Mouse (Mus musculus): Measurements from ENCODE around the gene Atxn7. TPM values are rescaled to one million over a fixed set of nuclear protein-coding genes. Genes with fewer than 3 reads are reported as not detected.
A peak's percentile ranks its signal among the peaks of the same experiment; 100 is the strongest.
"Not testable (repeated sequence)": the region's sequence is repeated elsewhere in the genome, so short reads cannot be mapped to it uniquely, and the experiment has no call there.

The Atxn7 gene
- polyA plus RNA-seq (2015; fragmentation: Nextera tagmentation; extraction: Ambion mirVana) = 3.2 and 3.3 TPM in 2 replicates

- H3K27ac ChIP-seq (replicated peaks) = peak within 1 kb of the TSS; percentile 86
- no peaks in the 10 kb centered on the region for H3K27me3 ChIP-seq (replicated peaks)
- 2% methylated on average over 46 of the region's 56 CpGs for WGBS
- H3K9me3 ChIP-seq (replicated peaks) = no peaks in the 10 kb centered on the region
- peak within 1 kb of the TSS; percentile 96 for H3K9ac ChIP-seq (replicated peaks)
- H3K36me3 ChIP-seq = no peaks in the 10 kb centered on the region
- H3K4me1 ChIP-seq = peaks cover 23% of the 10 kb centered on the region
- ATAC-seq (ENCODE audit: low FRiP score) = peak; percentile 60
- H3K4me3 ChIP-seq (replicated peaks) = peak within 1 kb of the TSS; percentile 95
- peak within 1 kb of the TSS; percentile 75 for H3K4me2 ChIP-seq
Measured at GRCm38 (mm10) chr14:13961401-13962112, at the start of gene Atxn7, which contains the start of gene Thoc7. Gene Atxn7, plus strand, starts transcription at chr14:13961440. Gene Thoc7, minus strand, starts transcription at chr14:13961852.

DNA sequence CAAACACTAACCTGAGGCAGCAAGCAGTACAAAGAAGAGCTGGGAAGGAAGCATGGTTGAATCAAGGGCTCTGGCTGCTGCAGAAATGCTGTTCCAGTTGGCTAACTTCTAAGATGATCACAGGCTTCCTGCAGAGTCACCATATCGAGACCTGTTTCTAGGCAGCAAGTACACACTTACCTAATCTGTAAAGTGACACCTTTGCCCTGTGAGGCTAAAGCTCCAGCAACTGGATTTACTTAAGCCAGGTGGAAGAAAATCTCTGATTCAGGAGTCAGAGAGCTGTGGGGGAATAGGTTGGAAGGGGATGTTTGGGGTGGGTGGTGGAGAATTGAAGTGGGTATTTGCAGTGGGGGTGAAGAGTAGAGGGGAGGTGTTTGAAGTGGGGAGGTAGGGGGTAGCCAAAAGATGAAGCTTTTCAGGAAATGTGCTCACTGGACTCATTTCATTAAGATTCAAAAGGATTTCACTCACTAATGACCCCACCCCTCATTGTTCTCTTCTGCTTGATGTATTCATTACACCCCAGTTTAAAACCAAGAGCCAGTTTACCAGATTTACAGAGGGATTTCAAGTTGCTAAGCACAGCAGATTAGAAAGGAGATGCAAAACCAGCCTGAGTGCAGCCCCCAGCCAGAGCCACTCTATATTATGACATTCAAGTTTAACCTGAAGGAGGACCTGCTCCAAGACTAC, 46.7 kb upstream of the Atxn7 start, which contains the start of gene Gm281:
Gene Gm281, minus strand, starts transcription at position 92 of the 696 bp plus-strand sequence.
- no peak for ATAC-seq (ENCODE audit: low FRiP score)
- H3K27ac ChIP-seq (replicated peaks) = no peak within 1 kb of the TSS
- H3K36me3 ChIP-seq = no peaks in the 10 kb centered on the region
- no peak within 1 kb of the TSS for H3K9ac ChIP-seq (replicated peaks)
- H3K4me1 ChIP-seq = no peaks in the 10 kb centered on the region
- no peaks in the 10 kb centered on the region for H3K27me3 ChIP-seq (replicated peaks)
- no peaks in the 10 kb centered on the region for H3K9me3 ChIP-seq (replicated peaks)
- WGBS = 42% methylated on average over 1 of the region's 1 CpGs
- H3K4me2 ChIP-seq = no peak within 1 kb of the TSS
- H3K4me3 ChIP-seq (replicated peaks) = no peak within 1 kb of the TSS

DNA sequence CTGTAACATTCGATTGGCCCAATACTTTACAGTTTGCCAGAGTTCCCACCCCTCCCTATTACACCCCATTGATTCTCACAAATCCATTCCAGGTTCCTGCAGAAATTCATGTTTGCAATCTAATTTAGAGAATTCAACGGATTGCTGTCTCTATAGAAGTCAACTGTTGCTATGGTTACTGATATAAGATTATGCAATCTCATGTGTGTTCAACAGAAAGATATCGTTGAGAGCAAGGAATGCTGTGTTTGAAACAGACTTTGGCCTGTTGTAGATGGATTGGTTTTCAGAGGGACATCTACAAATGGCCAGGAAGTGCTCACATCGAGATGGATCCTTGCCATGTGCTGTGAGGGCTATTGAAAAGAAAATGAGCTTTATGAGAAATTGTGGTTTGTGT, 46.0 kb upstream of the Atxn7 start:
- H3K27ac ChIP-seq (replicated peaks) = no peak overlapping the region
- H3K4me1 ChIP-seq = no peaks in the 10 kb centered on the region
- no peak for ATAC-seq (ENCODE audit: low FRiP score)
- no peak overlapping the region for H3K4me3 ChIP-seq (replicated peaks)
- no peak overlapping the region for H3K4me2 ChIP-seq
- H3K36me3 ChIP-seq = no peaks in the 10 kb centered on the region
- no peaks in the 10 kb centered on the region for H3K9me3 ChIP-seq (replicated peaks)
- no peaks in the 10 kb centered on the region for H3K27me3 ChIP-seq (replicated peaks)
- no peak overlapping the region for H3K9ac ChIP-seq (replicated peaks)
- 74% methylated on average over 4 of the region's 4 CpGs for WGBS

- Histone ChIP-seq H3K4me1 (no peaks in the 10 kb centered on the region), H3K4me3 (replicated peaks) (no peak overlapping the region), H3K4me2 (no peak overlapping the region), H3K36me3 (no peaks in the 10 kb centered on the region), H3K27ac (replicated peaks) (no peak overlapping the region), H3K27me3 (replicated peaks) (no peaks in the 10 kb centered on the region), H3K9me3 (replicated peaks) (no peaks in the 10 kb centered on the region), H3K9ac (replicated peaks) (no peak overlapping the region)
- 92% methylated on average over 10 of the region's 10 CpGs for WGBS
- no peak; the same call in 1 of the 2 replicates for ATAC-seq (ENCODE audit: low FRiP score)
Measured at GRCm38 (mm10) chr14:13917208-13917607, 44.0 kb upstream of the Atxn7 start.

GRCm38 (mm10) chr14:13917630-13918029, 43.6 kb upstream of the Atxn7 start:
- Histone ChIP-seq H3K4me3 (replicated peaks) (no peak overlapping the region), H3K9me3 (replicated peaks) (no peaks in the 10 kb centered on the region), H3K27me3 (replicated peaks) (no peaks in the 10 kb centered on the region), H3K36me3 (no peaks in the 10 kb centered on the region), H3K4me2 (no peak overlapping the region), H3K4me1 (no peaks in the 10 kb centered on the region), H3K27ac (replicated peaks) (no peak overlapping the region), H3K9ac (replicated peaks) (no peak overlapping the region)
- ATAC-seq (ENCODE audit: low FRiP score) = peak; percentile 87; the same call in 1 of the 2 replicates
- WGBS = 28% methylated on average over 3 of the region's 3 CpGs

GRCm38 (mm10) chr14:13933290-13934051, 27.8 kb upstream of the Atxn7 start:
- 0 out of 2 replicates have a peak overlapping the region, but pooled peaks have one; percentile 11 for H3K9ac ChIP-seq (replicated peaks)
- 37% methylated on average over 26 of the region's 31 CpGs for WGBS
- peaks cover 7% of the 10 kb centered on the region for H3K4me1 ChIP-seq
- no peaks in the 10 kb centered on the region for H3K9me3 ChIP-seq (replicated peaks)
- H3K4me3 ChIP-seq (replicated peaks) = peak overlapping the region; percentile 23
- H3K27me3 ChIP-seq (replicated peaks) = no peaks in the 10 kb centered on the region
- no peaks in the 10 kb centered on the region for H3K36me3 ChIP-seq
- H3K4me2 ChIP-seq = peak overlapping the region; percentile 57
- H3K27ac ChIP-seq (replicated peaks) = no peak overlapping the region
- peak; percentile 65; the same call in 1 of the 2 replicates for ATAC-seq (ENCODE audit: low FRiP score)

DNA sequence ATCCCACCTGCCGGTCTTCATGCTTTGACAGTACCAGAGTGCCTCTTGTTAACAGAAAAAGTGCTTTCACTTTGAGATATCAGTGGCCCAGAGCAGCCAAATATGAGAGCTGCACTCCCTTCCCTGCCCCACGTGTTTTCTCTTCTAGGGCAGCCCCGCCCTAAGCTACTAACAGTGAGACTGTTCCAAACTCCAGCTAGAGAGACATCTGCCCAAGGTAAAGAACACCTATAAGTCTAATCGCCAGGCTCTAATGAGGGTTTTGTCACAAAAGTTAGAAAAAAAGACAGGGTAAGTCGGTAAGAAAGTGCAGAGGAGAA, 27.2 kb upstream of the Atxn7 start:
- peak overlapping the region; percentile 57 for H3K4me2 ChIP-seq
- H3K9ac ChIP-seq (replicated peaks) = no peak overlapping the region
- H3K27me3 ChIP-seq (replicated peaks) = no peaks in the 10 kb centered on the region
- H3K27ac ChIP-seq (replicated peaks) = no peak overlapping the region
- WGBS = 56% methylated on average over 5 of the region's 5 CpGs
- H3K36me3 ChIP-seq = no peaks in the 10 kb centered on the region
- H3K4me3 ChIP-seq (replicated peaks) = no peak overlapping the region
- no peak for ATAC-seq (ENCODE audit: low FRiP score)
- H3K4me1 ChIP-seq = peaks cover 7% of the 10 kb centered on the region
- H3K9me3 ChIP-seq (replicated peaks) = no peaks in the 10 kb centered on the region

- Histone ChIP-seq H3K4me2 (no peak overlapping the region), H3K36me3 (peaks cover 26% of the 10 kb centered on the region), H3K27ac (replicated peaks) (no peak overlapping the region), H3K9me3 (replicated peaks) (no peaks in the 10 kb centered on the region), H3K9ac (replicated peaks) (no peak overlapping the region), H3K4me1 (no peaks in the 10 kb centered on the region), H3K27me3 (replicated peaks) (no peaks in the 10 kb centered on the region), H3K4me3 (replicated peaks) (no peak overlapping the region)
- ATAC-seq (ENCODE audit: low FRiP score) = no peak
- WGBS = 96% methylated on average over 4 of the region's 4 CpGs
Measured at GRCm38 (mm10) chr14:13944686-13945085, 16.6 kb upstream of the Atxn7 start.

GRCm38 (mm10) chr14:13948345-13948744, 12.9 kb upstream of the Atxn7 start:
- H3K4me1 ChIP-seq = no peaks in the 10 kb centered on the region
- 94% methylated on average over 7 of the region's 7 CpGs for WGBS
- no peak overlapping the region for H3K9ac ChIP-seq (replicated peaks)
- H3K4me3 ChIP-seq (replicated peaks) = no peak overlapping the region
- ATAC-seq (ENCODE audit: low FRiP score) = no peak
- no peaks in the 10 kb centered on the region for H3K9me3 ChIP-seq (replicated peaks)
- no peak overlapping the region for H3K4me2 ChIP-seq
- H3K36me3 ChIP-seq = peaks cover 44% of the 10 kb centered on the region
- H3K27me3 ChIP-seq (replicated peaks) = no peaks in the 10 kb centered on the region
- H3K27ac ChIP-seq (replicated peaks) = no peak overlapping the region

DNA sequence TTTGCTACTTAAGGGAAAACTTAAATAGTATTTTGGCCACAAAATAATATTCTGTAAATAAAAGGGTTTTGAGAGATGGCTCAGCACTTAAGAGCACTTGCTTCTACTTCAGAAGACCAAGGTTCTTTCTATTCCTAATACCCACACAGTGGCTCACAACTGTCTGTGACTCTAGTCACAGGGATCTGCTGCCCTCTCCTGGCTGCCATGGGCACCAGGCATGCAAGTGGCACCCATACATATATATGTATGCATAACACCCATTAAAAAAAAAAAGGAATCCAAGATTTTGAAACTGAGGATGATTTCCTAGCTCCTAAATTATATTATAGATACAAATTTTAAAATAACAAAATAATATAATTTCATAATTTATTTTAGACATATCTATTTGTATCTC, 10.8 kb upstream of the Atxn7 start:
- no peaks in the 10 kb centered on the region for H3K4me1 ChIP-seq
- H3K4me3 ChIP-seq (replicated peaks) = no peak overlapping the region
- no peak overlapping the region for H3K27ac ChIP-seq (replicated peaks)
- H3K9ac ChIP-seq (replicated peaks) = no peak overlapping the region
- no peak overlapping the region for H3K4me2 ChIP-seq
- no peaks in the 10 kb centered on the region for H3K27me3 ChIP-seq (replicated peaks)
- H3K9me3 ChIP-seq (replicated peaks) = no peaks in the 10 kb centered on the region
- H3K36me3 ChIP-seq = peaks cover 47% of the 10 kb centered on the region
- ATAC-seq (ENCODE audit: low FRiP score) = no peak

DNA sequence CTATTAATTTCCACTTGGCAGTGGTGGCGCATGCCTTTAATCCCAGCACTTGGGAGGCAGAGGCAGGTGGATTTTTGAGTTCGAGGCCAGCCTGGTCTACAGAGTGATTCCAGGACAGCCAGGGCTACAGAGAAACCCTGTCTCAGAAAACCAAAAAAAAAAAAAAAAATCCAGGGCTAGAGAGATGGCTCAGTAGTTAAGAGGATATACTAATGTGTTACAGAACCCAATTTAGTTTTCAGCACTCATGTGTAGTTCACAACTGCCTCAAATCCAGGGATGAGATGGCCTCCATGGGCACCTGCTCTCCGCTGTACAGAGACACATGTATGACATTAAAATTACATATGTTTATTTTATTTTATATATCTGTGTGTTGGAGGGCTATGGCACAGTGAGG, 9.1 kb upstream of the Atxn7 start:
- H3K9me3 ChIP-seq (replicated peaks); H3K4me1 ChIP-seq; H3K27me3 ChIP-seq (replicated peaks); H3K4me2 ChIP-seq; H3K9ac ChIP-seq (replicated peaks); H3K4me3 ChIP-seq (replicated peaks); ATAC-seq (ENCODE audit: low FRiP score); H3K27ac ChIP-seq (replicated peaks): not testable (repeated sequence)
- H3K36me3 ChIP-seq = peaks cover 53% of the 10 kb centered on the region
- 96% methylated on average over 3 of the region's 3 CpGs for WGBS

Data from neural tube, embryonic 15.5 days (tissue).